Mouse (Mus musculus): Measurements from ENCODE around the gene Cnn1. TPM values are rescaled to one million over a fixed set of nuclear protein-coding genes. Genes with fewer than 3 reads are reported as not detected.
"Not testable (repeated sequence)": the region's sequence is repeated elsewhere in the genome, so short reads cannot be mapped to it uniquely, and the experiment has no call there.

Cnn1 gene
- total RNA-seq, 2 experiments from 2014 or later, result 7.1 to 9.8 TPM

DNA sequence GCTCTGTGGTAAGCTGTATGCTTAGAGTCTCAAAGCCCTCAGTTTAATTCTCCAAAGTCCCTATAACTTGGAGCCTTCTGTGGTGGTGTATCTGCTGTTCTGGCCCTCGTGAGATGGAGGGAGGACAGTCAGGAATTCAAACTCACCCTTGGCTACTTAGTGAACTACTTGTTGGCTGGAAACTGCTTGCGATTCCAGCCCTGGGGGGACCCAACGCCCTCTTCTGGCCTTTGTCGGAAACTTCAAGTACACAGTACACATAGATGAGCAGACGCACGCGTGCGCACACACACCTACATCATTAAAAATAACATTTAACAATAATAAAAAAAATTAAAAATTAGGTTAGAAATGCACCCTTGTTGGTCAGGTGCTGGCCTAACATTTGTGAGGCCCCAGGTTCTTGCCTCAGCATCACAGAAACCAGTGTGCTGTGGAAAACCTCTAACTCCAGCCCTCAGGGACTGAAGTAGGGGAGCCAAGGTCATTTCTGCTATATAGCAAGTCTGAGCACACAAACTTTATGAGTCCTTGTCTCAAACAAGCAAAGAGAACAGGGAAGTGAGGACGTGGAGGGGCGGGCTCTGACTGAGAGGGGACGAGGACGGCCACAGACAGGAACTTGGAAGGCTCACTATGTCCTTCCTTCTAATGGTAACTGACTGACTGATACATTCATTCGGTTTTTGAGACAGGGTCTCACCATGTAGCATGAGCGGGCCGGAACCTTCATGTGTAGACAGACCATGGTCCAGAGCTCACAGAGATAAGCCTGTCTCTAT lies 26.4 kb downstream of the Cnn1 start:
- peak in 1 of 2 experiments; percentile 68 for DNase-seq

DNA sequence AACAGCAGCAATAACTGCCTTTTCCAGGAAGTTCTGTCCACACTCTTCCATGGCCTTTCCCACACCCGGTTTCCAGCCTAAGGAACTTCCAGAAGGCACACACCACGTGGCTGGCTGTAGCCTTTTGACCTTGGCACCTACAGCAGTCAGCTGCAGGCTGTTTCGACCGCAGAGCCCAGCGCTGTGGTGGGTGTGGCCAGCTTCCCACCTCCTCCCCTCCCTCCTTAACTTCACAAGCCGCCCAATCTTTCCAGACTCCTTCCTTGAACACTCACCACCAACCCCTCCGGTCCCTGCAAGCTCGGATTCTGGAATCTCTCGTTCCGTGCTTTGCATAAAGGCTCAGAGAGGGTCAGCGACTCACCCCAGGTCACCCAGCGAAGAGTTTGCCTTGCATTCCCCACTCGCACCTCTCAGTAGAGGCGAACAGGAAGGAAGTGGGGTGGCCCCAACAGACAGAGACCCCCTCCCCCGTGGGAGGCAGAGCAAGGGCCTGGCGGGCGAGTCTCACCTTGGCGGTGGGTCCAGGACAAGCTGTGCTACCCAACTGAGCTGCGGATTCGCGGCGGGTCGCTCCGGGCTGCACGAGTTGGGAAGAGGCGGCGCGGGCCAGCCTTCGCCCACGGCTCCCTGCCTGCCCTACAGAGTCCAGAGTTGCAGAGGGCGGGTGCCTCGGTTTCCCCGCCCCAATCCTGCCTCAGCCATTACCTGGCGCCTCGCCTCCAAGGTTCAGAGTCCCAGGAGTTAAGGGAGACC lies 32.4 kb downstream of the Cnn1 start:
- DNase-seq, result peak; percentile 30 to 64

DNA sequence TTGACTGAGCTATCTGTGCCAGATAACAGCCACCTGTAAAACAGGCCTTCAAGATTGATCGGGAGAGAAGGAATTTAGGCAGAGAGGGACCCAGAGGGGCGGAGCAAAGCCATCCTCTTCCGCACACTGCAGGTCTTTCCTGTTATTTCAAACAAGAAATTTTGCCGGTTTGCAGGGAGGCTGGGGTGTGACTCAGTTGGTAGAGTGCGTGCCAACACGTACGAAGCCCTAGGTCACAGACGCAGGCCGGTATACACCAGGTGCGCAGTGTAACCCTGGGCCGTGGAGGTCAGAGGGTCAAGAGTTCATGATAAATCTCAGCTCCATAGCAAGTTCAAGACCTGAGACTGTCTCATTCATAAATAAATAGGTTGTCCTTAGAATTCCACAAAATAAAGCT lies 33.2 kb downstream of the Cnn1 start:
- no peak for DNase-seq

DNA sequence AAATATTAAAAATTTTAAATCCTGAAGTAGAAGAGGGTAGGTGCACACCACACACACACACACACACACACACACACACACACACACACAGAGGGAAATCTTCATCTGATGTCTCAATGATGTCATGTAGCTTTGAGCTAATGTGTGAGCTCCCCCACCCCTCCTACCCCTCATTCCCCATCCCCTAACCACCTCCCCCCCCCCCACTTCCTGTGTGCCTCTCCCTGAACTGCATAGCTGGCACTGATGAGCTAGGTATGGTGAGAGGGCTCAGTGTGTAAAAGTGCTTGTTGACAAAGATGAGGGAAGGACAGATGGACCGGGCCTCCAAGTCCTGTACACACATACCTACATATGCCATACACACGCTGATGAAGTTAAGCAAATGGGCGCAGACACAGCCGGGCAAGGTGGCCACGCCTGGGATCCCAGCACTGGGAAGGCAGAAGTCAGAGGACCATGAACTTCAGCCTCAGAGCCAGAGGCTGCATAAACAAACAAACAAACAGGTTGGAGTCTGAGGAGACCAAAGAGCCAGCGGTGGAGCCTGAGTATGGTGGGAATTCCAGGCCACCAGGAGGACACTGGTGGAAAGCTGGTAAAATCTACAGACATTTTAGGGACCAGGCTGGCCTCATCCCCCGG lies 35.4 kb downstream of the Cnn1 start:
- DNase-seq, result no peak

DNA sequence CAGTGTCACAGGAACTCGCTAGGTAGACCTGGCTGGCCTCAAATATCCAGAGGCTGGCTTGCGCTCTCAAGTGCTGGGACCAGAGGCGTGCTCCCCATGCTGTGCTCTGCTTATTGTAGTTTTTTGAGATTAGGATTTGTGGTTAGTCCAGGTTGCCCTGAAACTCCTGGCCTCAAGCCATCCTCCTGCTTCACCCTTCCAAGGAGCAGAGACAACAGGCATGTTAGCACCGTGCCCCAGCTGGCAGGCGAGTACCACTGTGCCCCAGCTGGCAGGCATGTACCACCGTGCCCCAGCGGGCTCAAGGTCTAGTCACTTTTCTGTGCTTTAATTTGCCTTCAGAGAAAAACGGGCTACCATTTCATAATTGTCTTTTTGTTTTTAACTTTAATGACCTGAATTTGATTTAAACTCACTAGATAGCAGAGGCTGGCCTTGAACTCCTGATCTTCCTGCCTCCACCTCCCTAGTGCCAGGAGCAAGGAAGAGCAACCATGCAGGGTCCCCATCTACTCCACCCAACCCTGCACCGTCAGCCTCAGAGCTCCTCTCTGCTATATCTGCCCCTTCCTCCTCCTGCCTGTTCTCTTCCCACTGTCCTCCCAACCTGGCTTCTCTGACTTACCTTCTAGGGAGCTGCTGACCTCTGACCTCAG lies 36.1 kb downstream of the Cnn1 start:
- DNase-seq, result no peak

DNA sequence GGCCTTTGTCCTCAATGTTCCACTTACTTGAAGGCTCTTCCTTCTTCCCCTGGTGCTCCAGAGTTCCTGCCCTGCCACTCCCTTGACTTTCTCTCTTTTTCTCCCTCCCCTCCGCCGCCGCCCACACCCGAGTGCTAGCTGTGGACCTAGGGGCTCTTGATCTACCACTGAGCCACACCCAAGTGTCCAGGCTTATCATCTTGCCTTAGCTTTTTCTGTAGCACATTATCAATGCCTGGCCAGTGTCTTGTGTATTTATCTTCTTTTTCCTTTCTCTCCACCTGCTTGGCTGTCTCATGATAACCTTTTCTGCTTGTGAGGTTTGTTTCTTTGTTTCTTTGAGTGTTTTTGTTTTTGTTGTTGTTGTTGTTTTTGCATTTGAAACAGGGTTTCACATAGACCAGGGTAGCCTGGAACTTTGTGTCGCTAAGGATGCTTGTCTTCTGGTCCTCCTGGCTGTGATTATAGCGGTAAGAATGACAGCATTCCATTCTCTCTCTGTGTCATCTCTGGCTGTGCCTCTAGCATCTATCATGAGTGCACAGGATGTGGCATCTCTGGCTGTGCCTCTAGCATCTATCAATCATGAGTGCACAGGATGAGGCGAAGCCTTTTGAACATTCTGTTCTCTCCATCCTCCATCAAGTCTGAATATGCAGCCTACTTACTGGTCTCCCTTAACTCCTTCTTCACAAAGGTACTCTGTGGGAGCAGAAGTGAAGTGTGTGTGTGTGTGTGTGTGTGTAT lies 36.8 kb downstream of the Cnn1 start, which contains the start of gene Acp5:
Acp5 (minus strand) TSS at position 68 of the 747 bp plus-strand sequence.
- DNase-seq, result no peak

DNA sequence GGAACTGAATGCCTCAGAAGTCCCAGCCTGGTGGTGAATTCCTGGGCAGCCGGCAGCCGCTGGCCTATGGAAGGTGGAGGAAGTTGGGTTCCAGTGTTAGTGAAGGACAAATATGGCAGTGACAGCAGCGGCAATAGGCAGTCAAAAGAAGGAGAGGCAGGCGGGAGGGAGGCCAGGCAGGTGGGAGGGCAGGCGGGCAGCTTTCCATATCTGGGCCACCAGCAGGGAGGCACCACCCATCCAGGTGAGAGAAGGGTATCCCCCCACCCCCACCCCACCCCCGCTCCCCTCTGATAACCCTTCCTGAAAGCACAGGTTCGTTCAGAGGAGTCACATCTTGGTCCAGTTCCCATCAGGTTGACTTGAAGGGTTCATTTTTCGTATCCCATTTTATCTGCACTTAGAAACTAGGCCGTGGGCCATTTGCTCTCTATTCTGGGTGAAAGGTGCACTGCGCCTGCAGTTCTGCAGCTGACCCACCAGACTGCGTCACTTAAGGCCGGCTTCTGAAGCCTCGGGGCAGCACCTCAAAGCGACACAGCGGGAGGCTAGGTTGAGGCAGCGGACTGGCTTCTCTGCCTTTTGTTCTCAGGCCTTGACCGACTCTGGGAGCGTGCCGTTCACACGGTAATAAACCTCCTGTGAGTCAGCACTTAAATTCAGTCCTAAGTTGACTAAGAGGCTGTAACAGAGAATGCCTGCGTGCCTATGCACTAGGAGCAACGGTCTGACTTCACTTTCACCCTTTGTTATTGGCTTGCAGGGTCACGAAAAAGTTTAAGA lies 37.9 kb downstream of the Cnn1 start:
- no peak for DNase-seq

DNA sequence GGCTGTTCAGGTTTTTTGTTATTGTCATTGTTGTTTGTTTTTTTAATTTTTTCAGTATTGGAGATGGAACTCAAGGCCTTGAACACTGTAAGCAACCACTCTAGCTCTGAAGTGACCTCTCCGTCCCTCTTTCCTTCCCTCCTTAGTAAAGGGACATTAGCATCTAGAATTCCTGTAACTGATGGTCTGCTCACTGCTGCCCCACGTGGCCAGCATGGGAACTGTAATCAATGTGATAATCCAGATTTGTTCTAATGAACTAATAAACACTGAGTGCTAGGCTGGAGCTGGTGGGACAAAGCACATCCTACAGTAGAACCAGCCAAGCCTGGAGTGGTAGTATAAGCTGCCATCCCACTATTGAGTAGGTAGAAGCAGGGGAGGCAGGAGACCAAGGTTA lies 39.5 kb downstream of the Cnn1 start:
- DNase-seq, result peak in 1 of 2 experiments; percentile 69

DNA sequence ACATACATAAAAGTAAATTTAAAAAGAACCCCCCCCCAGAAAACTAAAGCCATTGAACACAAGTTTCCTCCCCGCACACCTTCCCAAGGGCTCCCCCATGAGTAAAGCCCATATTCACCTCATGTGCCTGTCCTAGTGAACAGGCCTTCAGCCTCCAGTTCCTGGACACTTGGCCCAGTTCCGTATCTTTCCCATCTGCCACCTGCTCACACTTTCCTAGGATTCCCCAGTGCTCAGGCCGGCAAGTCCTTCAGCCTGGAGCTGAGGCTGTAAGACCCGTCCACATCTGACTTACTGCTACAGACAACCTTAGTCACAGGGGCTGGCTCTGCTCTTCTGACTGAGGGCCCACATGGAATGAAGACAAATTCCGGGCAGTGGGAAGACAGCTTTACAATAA lies 40.7 kb downstream of the Cnn1 start:
- no peak for DNase-seq

DNA sequence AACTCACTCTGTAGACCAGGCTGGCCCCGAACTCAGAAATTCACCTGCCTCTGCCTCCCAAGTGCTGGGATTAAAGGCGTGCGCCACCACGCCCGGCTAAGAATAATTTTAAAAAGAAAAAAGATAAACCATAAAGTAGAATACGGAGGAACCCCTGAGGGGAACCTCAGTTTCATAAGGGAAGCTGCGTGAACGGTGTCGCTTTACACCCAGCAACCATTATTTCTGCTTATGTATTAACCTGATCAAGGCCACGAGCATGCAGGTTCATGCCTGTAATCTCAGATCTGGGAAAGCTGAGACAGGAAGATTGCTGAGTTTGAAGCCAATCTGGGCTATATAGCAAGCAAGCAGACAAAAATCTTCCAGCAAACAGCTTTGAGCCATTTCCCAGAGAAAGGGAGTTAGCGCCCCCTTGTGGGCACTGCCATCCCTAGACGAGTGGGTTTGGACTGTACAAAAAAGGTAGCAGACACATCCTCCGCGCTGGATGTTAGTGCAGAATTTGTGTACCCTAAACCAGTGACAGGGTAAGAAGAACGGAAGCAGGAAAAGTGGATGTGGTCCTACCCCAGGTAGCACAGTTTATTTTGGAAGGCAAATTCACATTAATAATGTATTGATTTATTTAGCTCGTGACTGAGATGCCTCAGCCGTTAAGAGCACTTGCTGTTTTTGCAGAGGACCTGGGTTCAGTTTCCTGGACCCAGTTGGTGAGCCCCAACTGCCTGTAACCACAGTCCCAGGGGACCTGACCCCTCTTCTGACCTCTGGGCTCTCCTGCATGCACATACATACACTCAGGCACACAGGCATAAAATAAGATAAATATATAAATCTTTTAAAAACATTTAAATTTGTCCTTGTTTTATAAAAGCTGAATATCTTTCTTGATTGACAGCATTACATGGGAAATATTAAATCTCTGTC lies 44.4 kb downstream of the Cnn1 start:
- peak; percentile 81 to 92 for DNase-seq

DNA sequence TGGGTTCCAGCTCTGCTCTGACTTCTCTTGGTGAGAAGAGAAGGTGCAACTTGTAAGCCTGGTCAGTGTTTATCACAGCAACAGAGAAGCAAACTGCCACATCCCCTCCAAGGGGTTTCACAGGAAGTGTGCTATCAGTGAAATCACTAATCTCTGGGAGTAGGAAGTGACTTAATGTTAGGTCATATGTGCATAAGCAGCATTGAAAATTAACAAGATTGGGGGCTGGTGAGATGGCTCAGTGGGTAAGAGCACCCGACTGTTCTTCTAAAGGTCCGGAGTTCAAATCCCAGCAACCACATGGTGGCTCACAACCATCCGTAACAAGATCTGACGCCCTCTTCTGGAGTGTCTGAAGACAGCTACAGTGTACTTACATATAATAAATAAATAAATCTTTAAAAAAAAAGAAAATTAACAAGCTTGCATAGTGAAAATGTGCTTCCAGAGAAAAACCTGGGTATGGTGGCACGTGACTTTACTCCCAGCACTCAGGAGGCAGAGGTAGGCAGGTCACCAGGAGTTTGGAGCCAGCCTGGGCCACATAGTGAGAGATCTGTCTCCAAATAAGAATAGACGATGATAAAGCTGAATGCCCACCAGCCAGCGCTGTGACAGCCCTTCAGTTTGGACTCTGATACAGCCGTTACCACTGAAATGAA lies 45.4 kb downstream of the Cnn1 start:
- no peak for DNase-seq

DNA sequence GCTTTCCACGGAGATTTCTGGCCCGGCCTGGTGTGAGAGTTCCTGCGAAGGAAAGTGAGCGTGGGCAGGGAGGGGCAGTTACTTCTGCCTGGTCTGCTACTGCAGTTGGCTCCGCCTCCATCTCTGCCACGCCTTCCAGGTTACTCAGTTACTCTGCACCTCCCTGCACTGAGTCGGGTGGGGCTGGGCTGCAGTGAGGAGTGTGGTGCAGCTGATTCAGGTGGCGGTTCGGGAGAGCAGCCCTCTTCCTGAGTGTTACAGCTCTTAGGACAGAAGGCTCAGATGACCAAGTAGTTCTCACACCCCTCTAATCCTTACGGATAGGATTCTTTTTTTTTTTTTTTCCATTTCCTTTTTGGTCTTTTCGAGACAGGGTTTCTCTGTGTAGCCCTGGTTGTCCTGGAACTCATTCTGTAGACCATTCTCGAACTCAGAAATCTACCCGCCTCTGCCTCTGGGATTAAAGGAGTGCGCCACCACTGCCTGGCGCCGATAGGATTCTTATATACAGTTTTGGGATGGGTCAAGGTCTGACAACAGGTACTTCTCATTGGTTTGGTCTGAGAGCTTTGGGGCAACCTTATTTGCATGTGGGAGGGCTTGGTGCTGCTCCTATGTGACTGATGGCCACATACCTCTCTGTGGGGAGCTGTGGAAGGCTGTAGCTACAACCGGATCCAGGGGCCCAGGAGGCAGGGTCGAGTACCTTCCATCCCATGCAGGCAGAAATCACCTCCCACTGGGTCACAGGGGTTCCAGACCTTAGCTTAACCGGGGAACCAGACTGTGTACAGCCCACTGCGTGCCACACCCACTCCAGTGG lies 50.6 kb downstream of the Cnn1 start:
- DNase-seq, result no peak

DNA sequence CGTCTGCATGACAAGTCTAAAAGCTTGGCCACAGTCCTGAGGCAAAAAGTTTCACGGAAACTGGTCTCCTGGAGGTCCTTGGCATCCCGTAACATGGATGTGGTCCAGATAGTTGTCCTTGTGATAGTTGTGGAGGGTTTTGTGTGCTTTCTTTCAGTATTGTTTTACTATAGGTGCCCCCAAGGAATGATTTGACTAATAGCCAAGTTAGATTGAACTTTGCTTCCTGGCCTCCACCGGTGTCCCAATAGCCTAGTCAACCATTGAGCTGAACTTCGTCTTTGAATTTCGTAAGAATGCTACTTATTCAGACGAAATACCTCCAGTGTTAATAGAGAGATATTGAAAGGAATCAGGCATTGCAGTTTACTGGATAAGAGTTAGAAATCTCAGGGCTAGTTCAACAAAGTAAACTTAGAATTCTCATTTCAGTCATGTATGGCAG lies 51.3 kb downstream of the Cnn1 start:
- DNase-seq, result not testable (repeated sequence)

DNA sequence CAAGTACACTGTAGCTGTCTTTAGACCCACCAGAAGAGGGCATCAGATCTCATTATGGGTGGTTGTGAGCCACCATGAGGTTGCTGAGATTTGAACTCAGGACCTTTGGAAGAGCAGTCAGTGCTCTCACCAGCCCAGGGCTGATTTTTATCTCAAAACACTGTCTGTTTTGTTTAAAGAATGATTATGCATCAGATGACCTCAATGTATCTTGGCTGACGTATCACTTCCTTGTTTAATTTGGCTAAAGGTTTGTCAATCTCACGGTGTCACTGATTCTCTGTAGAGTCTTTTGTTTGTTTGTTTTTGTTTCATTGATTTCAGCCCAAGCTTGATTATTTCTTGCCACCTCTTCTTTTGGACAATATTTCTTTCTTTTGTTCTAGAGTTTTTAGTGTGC lies 51.9 kb downstream of the Cnn1 start:
- no peak for DNase-seq

DNA sequence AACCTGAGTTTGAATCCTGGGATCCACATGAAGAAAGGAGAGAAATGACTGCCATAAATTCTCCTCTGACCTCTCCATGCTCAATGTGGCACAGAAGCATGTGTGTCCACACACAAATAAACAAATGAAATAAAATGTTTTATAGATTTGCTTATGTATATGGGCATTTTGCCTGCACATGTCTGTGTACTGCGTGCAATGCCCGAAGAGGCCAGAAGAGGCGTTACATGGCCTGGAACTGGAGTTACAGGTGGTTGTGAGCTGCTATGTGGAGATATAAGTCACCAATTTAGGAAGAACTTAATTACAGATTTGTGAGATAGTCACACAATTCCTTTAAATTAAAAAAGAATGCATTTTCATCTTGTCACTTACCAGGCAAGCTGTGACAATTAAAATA lies 54.8 kb downstream of the Cnn1 start:
- DNase-seq, result no peak

DNA sequence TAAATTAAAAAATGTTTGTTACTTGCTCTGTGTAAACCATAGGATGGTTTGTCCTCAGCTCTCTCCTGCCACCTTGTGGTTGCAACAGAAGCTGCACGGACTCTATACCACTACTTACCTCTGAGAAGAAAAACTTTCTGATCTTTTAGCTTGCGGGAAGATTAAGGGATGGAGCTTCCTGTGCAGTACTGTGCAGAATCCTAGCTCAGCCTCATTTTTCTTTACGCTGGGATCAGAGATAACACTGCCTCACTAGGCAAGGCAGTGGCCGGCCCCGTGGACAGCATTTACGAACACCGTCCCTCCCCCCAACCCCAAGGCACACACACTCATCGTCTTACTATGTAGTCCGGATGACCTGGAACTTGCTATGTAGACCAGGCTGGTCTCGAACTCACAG lies 56.6 kb downstream of the Cnn1 start:
- peak; percentile 64 to 82 for DNase-seq

DNA sequence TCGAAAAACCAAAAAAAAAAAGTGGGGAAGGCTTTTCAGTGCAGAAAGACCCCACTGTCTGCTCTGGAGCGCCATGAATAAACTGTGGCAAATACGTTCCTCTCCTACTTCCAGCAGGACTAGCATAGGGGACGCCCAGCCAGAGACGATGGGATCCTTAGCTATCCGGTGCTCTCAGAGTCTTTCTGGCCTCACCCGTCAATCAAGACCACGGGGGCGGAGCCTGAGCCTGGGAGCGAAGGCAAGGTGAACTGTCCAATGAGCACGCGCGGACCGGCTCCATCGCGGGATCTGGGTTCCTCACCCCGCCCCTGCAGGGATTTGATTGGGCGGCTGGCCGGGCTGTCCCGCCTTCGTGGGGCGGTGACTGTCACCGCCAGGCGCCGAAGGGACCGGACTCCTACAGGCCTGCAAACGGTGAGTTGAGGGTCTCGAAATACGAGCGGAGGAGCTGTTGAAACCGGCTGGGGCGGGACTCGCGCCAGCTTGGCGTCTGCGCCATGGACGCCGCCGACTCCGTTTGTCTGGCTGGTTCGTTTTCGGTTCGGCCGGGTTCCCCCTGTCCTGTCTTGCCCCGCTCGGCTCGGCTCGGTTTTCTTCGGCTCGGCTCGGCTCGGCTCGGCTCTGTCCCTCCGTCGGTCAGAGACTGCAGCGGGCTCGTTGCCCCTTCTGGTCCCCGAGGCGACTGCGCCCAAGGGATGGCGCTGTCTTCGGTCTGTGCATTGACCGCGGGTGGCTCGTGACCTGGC lies 57.7 kb downstream of the Cnn1 start, which contains the start of gene Pigyl:
Pigyl (plus strand) TSS at position 350 of the 749 bp plus-strand sequence.
- DNase-seq, result peak; percentile 99 to 100
